Mouse (Mus musculus) midbrain, embryonic 10.5 days (tissue): Measurements from ENCODE around the gene Ndufb11. TPM values are rescaled to one million over a fixed set of nuclear protein-coding genes. Genes with fewer than 3 reads are reported as not detected.

Experiments used
- DNase-seq: peaks from one replicate; pipeline ENCODE4 v3.0.0-alpha.2; 2017; ENCODE audit warnings: low spot score
- H3K27ac ChIP-seq: fragments of 300-500 bp; sonication (generic); replicated peaks from 2 replicates; pipeline ENCODE4 v1.5.1; 2016; ENCODE audit warnings: mild to moderate bottlenecking
- H3K27me3 ChIP-seq: fragments of 300-500 bp; sonication (generic); 2 replicates; pipeline ENCODE4 v1.6.1; 2016; ENCODE audit warnings: low read depth, mild to moderate bottlenecking; ENCODE audit not compliant: poor library complexity, severe bottlenecking
- H3K36me3 ChIP-seq: fragments of 300-500 bp; sonication (generic); 2 replicates; pipeline ENCODE4 v1.6.1; 2016; ENCODE audit warnings: mild to moderate bottlenecking, moderate library complexity
- H3K4me1 ChIP-seq: fragments of 300-500 bp; sonication (generic); 2 replicates; pipeline ENCODE4 v1.6.1; 2016
- H3K4me3 ChIP-seq: fragments of 300-500 bp; sonication (generic); 2 replicates; pipeline ENCODE4 v1.5.1; 2016; ENCODE audit warnings: mild to moderate bottlenecking, moderate library complexity
- H3K9me3 ChIP-seq: fragments of 300-500 bp; sonication (generic); replicated peaks from 2 replicates; pipeline ENCODE4 v1.6.1; 2016; ENCODE audit warnings: mild to moderate bottlenecking
- WGBS: fragments of 180-500 bp; shearing (Covaris S2); methylation state at CpG from one replicate; pipeline ENCODE4 v1.1.7; 2016; 5-methylcytosine and 5-hydroxymethylcytosine counted together
- polyA plus RNA-seq: library from polyadenylated mRNA; unstranded; fragments of >200 nt; fragmentation: Nextera tagmentation; extraction: Ambion mirVana; gene quantifications from 2 replicates; pipeline ENCODE4 v1.2.1, GENCODE M21; 2016

The Ndufb11 gene
- polyA plus RNA-seq, 1 experiment from 2014 or later: 185 TPM

DNA sequence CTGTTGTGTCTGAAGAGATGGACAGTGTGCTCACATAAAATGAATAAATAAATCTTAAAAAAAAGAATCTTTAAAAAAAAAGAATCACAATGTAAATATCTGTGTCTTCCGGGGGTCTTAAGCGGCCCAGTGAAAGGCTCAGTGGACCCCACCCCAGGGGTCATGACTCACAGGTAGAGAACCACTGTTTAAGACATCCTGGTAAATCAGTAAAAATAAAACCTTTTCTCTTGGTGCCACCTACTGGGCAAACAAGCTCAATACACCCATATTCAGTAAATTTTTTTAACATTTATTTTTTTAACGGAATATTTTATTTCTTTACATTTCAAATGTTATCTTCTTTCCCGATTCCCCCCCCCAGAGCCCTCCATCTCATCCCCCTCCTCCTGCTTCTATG, 29.5 kb downstream of the Ndufb11 start:
- Histone ChIP-seq H3K36me3 (no peaks in the 10 kb centered on the region), H3K4me3 (no peak overlapping the region), H3K27me3 (no peaks in the 10 kb centered on the region), H3K9me3 (no peaks in the 10 kb centered on the region), H3K27ac (no peak overlapping the region), H3K4me1 (no peaks in the 10 kb centered on the region)
- no peak for DNase-seq
- 32% methylated on average over 4 of the region's 4 CpGs for WGBS

DNA sequence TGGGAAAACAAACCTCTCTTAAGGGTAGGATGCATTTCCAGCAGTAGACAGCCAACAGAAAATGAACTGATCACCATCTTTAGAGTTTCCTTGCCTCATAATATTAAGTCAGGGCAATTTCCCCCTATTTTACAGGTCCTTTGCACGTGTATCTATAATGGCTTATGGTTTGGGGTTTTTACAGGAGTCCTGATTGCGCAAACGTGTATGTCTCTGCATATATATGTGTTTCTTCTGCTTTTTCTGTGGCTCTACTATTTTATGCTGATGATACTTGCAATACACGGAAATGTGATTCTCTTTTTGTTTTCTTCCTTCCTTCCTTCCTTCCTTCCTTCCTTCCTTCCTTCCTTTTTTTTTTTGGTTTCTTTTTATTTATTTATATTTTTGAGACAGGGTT, 43.5 kb downstream of the Ndufb11 start:
- WGBS: 93% methylated on average over 4 of the region's 4 CpGs
- H3K36me3 ChIP-seq: no peaks in the 10 kb centered on the region
- H3K27me3 ChIP-seq: no peaks in the 10 kb centered on the region
- no peak overlapping the region for H3K4me3 ChIP-seq
- H3K9me3 ChIP-seq: no peaks in the 10 kb centered on the region; the same call in 1 of the 2 replicates
- H3K27ac ChIP-seq: no peak overlapping the region
- DNase-seq: no peak
- no peaks in the 10 kb centered on the region for H3K4me1 ChIP-seq

- Histone ChIP-seq H3K27ac (no peak overlapping the region), H3K4me3 (no peak overlapping the region), H3K9me3 (peaks cover 3% of the 10 kb centered on the region; the same call in 1 of the 2 replicates), H3K36me3 (no peaks in the 10 kb centered on the region), H3K27me3 (no peaks in the 10 kb centered on the region), H3K4me1 (no peaks in the 10 kb centered on the region)
- 87% methylated on average over 9 of the region's 9 CpGs for WGBS
- no peak for DNase-seq
These were observed 44.7 kb downstream of the Ndufb11 start for GRCm38 (mm10) chrX:20572683-20573082.

DNA sequence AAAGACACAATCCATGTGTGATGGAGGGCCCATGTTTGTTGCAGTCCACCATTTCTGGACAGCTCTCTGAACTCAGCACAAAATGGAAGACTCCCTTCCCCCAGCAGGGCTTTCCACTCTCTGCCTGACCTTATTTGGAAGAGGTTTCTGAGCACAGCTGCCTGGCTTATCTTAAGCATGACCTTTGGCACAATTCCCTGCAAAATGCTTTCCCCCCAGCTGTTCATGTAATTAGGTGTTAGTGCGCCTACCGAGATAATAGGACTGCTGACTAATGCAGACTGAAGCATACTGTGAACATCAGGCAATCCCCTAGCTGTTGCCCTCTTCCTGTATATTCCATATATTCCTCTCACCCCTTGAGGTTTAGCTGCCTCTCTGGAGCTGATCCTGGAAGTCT, 46.4 kb downstream of the Ndufb11 start:
- Histone ChIP-seq H3K9me3 (peaks cover 3% of the 10 kb centered on the region; the same call in 1 of the 2 replicates), H3K4me3 (no peak overlapping the region), H3K27ac (no peak overlapping the region), H3K4me1 (no peaks in the 10 kb centered on the region), H3K36me3 (no peaks in the 10 kb centered on the region), H3K27me3 (no peaks in the 10 kb centered on the region)
- WGBS: 61% methylated on average over 2 of the region's 2 CpGs
- DNase-seq: no peak

Other genes with a start within 250 kb of the Ndufb11 start
- gene Jade3, start 191.9 kb downstream of the Ndufb11 start, polyA plus RNA-seq: 9.2 and 11.1 TPM in 2 replicates
- gene Rgn, start 67.8 kb downstream of the Ndufb11 start, polyA plus RNA-seq: 0.32 and 0.35 TPM in 2 replicates
- gene Rbm10, start 116 bp downstream of the Ndufb11 start, polyA plus RNA-seq: 104 and 107 TPM in 2 replicates
- gene Uba1, start 40.7 kb upstream of the Ndufb11 start, polyA plus RNA-seq: 261 and 308 TPM in 2 replicates
- 117 and 129 TPM in 2 replicates for gene Cdk16, start 70.3 kb upstream of the Ndufb11 start, polyA plus RNA-seq
- gene Usp11, start 86.3 kb upstream of the Ndufb11 start, polyA plus RNA-seq: 66.8 and 80.9 TPM in 2 replicates
- 101 and 118 TPM in 2 replicates for gene Araf, start 180.2 kb upstream of the Ndufb11 start, polyA plus RNA-seq